Mouse (Mus musculus) kidney, embryonic 15.5 days (tissue): ENCODE measurements around the gene Trp63. TPM values are rescaled to one million over a fixed set of nuclear protein-coding genes. Genes with fewer than 3 reads are reported as not detected.

ENCODE experiments used
- ATAC-seq: fragments of 200-750 bp; cut with Nextera tagmentation; replicated peaks from 2 replicates; pipeline ENCODE4 v1.8.0; 2017; ENCODE audit warnings: moderate TSS enrichment; ENCODE audit not compliant: low FRiP score
- H3K27ac ChIP-seq: fragments of 300-500 bp; sonication (generic); 2 replicates; pipeline ENCODE4 v1.5.1; 2015; ENCODE audit warnings: mild to moderate bottlenecking, inconsistent platforms
- H3K27me3 ChIP-seq: fragments of 300-500 bp; sonication (generic); 2 replicates; pipeline ENCODE4 v1.6.1; 2015; ENCODE audit warnings: inconsistent platforms
- H3K36me3 ChIP-seq: fragments of 300-500 bp; sonication (generic); 2 replicates; pipeline ENCODE4 v1.6.1; 2015; ENCODE audit warnings: inconsistent platforms
- H3K4me1 ChIP-seq: fragments of 300-500 bp; sonication (generic); 2 replicates; pipeline ENCODE4 v1.6.1; 2015; ENCODE audit warnings: inconsistent platforms
- H3K4me2 ChIP-seq: fragments of 300-500 bp; sonication (generic); 2 replicates; pipeline ENCODE4 v1.6.1; 2015; ENCODE audit warnings: moderate library complexity, mild to moderate bottlenecking, inconsistent platforms
- H3K4me3 ChIP-seq: fragments of 300-500 bp; sonication (generic); replicated peaks from 2 replicates; pipeline ENCODE4 v1.5.1; 2015; ENCODE audit warnings: mild to moderate bottlenecking, inconsistent platforms
- H3K9ac ChIP-seq: fragments of 300-500 bp; sonication (generic); 2 replicates; pipeline ENCODE4 v1.6.1; 2015; ENCODE audit warnings: mild to moderate bottlenecking, inconsistent platforms
- H3K9me3 ChIP-seq: fragments of 300-500 bp; sonication (generic); replicated peaks from 2 replicates; pipeline ENCODE4 v1.6.1; 2016; ENCODE audit warnings: inconsistent platforms
- WGBS: fragments of 180-500 bp; shearing (Covaris S2); methylation state at CpG from one replicate; pipeline ENCODE4 v1.1.7; 2015; ENCODE audit warnings: mixed read lengths; 5-methylcytosine and 5-hydroxymethylcytosine counted together
- polyA plus RNA-seq: library from polyadenylated mRNA; unstranded; fragments of >200 nt; fragmentation: Nextera tagmentation; extraction: Ambion mirVana; gene quantifications from 2 replicates; pipeline ENCODE4 v1.2.1, GENCODE M21; 2015

Gene Trp63
- polyA plus RNA-seq, 1 experiment from 2014 or later: 1.4 TPM

- Histone ChIP-seq H3K4me3 (no peak overlapping the region), H3K4me2 (no peak overlapping the region), H3K9me3 (no peaks in the 10 kb centered on the region), H3K36me3 (no peaks in the 10 kb centered on the region), H3K9ac (no peak overlapping the region), H3K27me3 (no peaks in the 10 kb centered on the region), H3K27ac (no peak overlapping the region), H3K4me1 (no peaks in the 10 kb centered on the region)
- WGBS: 89% methylated on average over 13 of the region's 13 CpGs
- no peak for ATAC-seq
Measured at GRCm38 (mm10) chr16:25843625-25844024, 160.1 kb downstream of the Trp63 start.

- H3K27ac ChIP-seq: no peak overlapping the region
- no peak for ATAC-seq
- H3K4me3 ChIP-seq: no peak overlapping the region
- H3K9me3 ChIP-seq: no peaks in the 10 kb centered on the region
- no peaks in the 10 kb centered on the region for H3K27me3 ChIP-seq
- H3K4me1 ChIP-seq: no peaks in the 10 kb centered on the region
- no peaks in the 10 kb centered on the region for H3K36me3 ChIP-seq
- H3K9ac ChIP-seq: no peak overlapping the region
- H3K4me2 ChIP-seq: no peak overlapping the region
- WGBS: 94% methylated on average over 5 of the region's 5 CpGs
Measured at GRCm38 (mm10) chr16:25846611-25847010, 163.0 kb downstream of the Trp63 start.

DNA sequence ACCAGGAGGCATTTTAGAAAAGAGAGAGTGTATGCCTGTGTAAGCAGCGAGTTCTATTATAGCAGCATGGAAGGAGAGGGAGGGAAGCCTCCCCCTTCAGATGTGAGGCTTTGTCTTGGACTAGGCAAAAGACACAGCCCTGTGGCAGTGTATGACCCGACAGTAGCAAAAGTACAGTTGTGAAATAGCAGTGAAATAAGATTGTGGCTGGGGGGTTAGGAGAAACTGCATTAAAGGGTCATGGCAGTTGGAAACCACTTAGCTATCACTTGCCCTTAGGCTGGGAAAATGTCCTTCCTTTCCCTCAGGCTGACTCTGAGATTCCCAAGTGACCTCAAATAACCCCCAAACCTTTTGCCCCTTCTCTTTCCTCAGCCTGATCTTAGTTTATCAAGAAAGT lies 164.9 kb downstream of the Trp63 start:
- H3K36me3 ChIP-seq: no peaks in the 10 kb centered on the region
- H3K4me1 ChIP-seq: no peaks in the 10 kb centered on the region
- H3K27me3 ChIP-seq: no peaks in the 10 kb centered on the region
- no peak overlapping the region for H3K9ac ChIP-seq
- 60% methylated on average over 2 of the region's 2 CpGs for WGBS
- H3K27ac ChIP-seq: no peak overlapping the region
- H3K4me2 ChIP-seq: no peak overlapping the region
- no peak overlapping the region for H3K4me3 ChIP-seq
- no peaks in the 10 kb centered on the region for H3K9me3 ChIP-seq
- ATAC-seq: no peak

- ATAC-seq: no peak
- H3K4me1 ChIP-seq: no peaks in the 10 kb centered on the region
- H3K4me2 ChIP-seq: no peak overlapping the region
- H3K27ac ChIP-seq: no peak overlapping the region
- H3K4me3 ChIP-seq: no peak overlapping the region
- H3K27me3 ChIP-seq: no peaks in the 10 kb centered on the region
- no peak overlapping the region for H3K9ac ChIP-seq
- H3K9me3 ChIP-seq: no peaks in the 10 kb centered on the region
- H3K36me3 ChIP-seq: no peaks in the 10 kb centered on the region
- WGBS: 68% methylated on average over 13 of the region's 13 CpGs
Measured at GRCm38 (mm10) chr16:25849593-25850464, 166.3 kb downstream of the Trp63 start.

- Histone ChIP-seq H3K27me3 (no peaks in the 10 kb centered on the region), H3K4me1 (no peaks in the 10 kb centered on the region), H3K36me3 (no peaks in the 10 kb centered on the region), H3K9ac (no peak overlapping the region), H3K4me3 (no peak overlapping the region), H3K27ac (no peak overlapping the region), H3K9me3 (no peaks in the 10 kb centered on the region), H3K4me2 (no peak overlapping the region)
- 88% methylated on average over 8 of the region's 8 CpGs for WGBS
- ATAC-seq: no peak
Measured at GRCm38 (mm10) chr16:25860731-25861505, 177.4 kb downstream of the Trp63 start.

GRCm38 (mm10) chr16:25865096-25865869 lies 181.7 kb downstream of the Trp63 start:
- H3K27ac ChIP-seq: no peak overlapping the region
- H3K9ac ChIP-seq: no peak overlapping the region
- no peaks in the 10 kb centered on the region for H3K36me3 ChIP-seq
- no peak for ATAC-seq
- no peaks in the 10 kb centered on the region for H3K9me3 ChIP-seq
- 65% methylated on average over 7 of the region's 7 CpGs for WGBS
- H3K27me3 ChIP-seq: no peaks in the 10 kb centered on the region
- no peaks in the 10 kb centered on the region for H3K4me1 ChIP-seq
- H3K4me2 ChIP-seq: no peak overlapping the region
- H3K4me3 ChIP-seq: no peak overlapping the region

GRCm38 (mm10) chr16:25871503-25871902 lies 187.9 kb downstream of the Trp63 start:
- Histone ChIP-seq H3K4me3 (no peak overlapping the region), H3K36me3 (no peaks in the 10 kb centered on the region), H3K9ac (no peak overlapping the region), H3K4me2 (no peak overlapping the region), H3K4me1 (no peaks in the 10 kb centered on the region), H3K27ac (no peak overlapping the region), H3K27me3 (no peaks in the 10 kb centered on the region), H3K9me3 (no peaks in the 10 kb centered on the region)
- no peak for ATAC-seq
- 89% methylated on average over 1 of the region's 1 CpGs for WGBS

- Histone ChIP-seq H3K27ac (no peak overlapping the region), H3K27me3 (no peaks in the 10 kb centered on the region), H3K4me3 (no peak overlapping the region), H3K4me1 (no peaks in the 10 kb centered on the region), H3K36me3 (no peaks in the 10 kb centered on the region), H3K9ac (no peak overlapping the region), H3K9me3 (no peaks in the 10 kb centered on the region), H3K4me2 (no peak overlapping the region)
- ATAC-seq: no peak
- 85% methylated on average over 2 of the region's 2 CpGs for WGBS
Measured at GRCm38 (mm10) chr16:25875681-25876080, 192.1 kb downstream of the Trp63 start.

- no peak overlapping the region for H3K9ac ChIP-seq
- 71% methylated on average over 7 of the region's 7 CpGs for WGBS
- no peaks in the 10 kb centered on the region for H3K36me3 ChIP-seq
- no peaks in the 10 kb centered on the region for H3K9me3 ChIP-seq
- H3K4me3 ChIP-seq: no peak overlapping the region
- ATAC-seq: 0 out of 2 replicates have a peak, but pooled peaks have one; percentile 25
- H3K4me2 ChIP-seq: no peak overlapping the region
- no peaks in the 10 kb centered on the region for H3K4me1 ChIP-seq
- H3K27me3 ChIP-seq: no peaks in the 10 kb centered on the region
- H3K27ac ChIP-seq: no peak overlapping the region
Measured at GRCm38 (mm10) chr16:25877416-25877965, 193.9 kb downstream of the Trp63 start.

DNA sequence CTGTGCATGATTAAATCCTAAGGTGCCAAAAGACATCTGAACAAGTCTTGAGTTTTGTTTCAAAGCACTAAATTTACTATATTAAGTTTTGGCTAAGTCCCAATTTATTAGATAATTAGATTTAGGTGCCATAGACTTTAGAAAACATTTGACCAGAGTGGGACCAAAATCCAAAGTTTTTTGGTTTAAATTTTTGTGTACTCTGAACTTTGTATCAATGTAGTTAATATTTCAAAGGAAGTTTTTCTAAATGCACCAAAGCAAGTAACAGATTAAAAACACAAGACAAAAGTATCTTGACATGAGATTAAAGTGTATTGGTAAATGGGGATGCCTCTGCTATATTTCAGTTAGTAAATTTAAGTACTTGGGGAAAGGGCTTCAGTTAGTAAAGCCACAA lies 194.6 kb downstream of the Trp63 start:
- Histone ChIP-seq H3K4me1 (no peaks in the 10 kb centered on the region), H3K4me2 (no peak overlapping the region), H3K27me3 (no peaks in the 10 kb centered on the region), H3K36me3 (no peaks in the 10 kb centered on the region), H3K27ac (no peak overlapping the region), H3K9ac (no peak overlapping the region), H3K4me3 (no peak overlapping the region), H3K9me3 (no peaks in the 10 kb centered on the region)
- no peak for ATAC-seq

- Histone ChIP-seq H3K27ac (no peak overlapping the region), H3K9ac (no peak overlapping the region), H3K36me3 (no peaks in the 10 kb centered on the region), H3K4me3 (no peak overlapping the region), H3K4me2 (no peak overlapping the region), H3K4me1 (no peaks in the 10 kb centered on the region), H3K27me3 (no peaks in the 10 kb centered on the region), H3K9me3 (no peaks in the 10 kb centered on the region)
- no peak for ATAC-seq
- WGBS: 77% methylated on average over 4 of the region's 4 CpGs
Measured at GRCm38 (mm10) chr16:25899071-25899470, 215.5 kb downstream of the Trp63 start.

DNA sequence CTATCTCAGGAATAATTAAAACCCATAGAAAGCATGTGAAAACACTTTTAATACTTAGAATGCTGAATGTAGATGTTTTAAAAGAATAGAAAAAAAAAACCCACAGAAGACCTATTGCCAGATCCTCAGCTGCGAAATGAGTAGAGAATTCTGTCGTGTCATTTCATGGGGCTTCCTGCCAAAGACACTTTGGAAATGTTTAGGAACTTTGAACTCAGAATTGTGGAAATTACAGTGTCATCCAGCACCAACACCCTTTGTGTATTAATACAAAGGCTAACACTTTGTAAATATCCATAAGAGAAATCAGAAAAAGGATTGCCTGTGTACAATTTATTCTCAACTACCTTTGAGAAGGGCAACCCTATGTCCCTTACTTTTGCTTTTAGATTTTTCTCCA lies 216.1 kb downstream of the Trp63 start:
- H3K4me1 ChIP-seq: no peaks in the 10 kb centered on the region
- H3K27ac ChIP-seq: no peak overlapping the region
- WGBS: 88% methylated on average over 2 of the region's 2 CpGs
- H3K9me3 ChIP-seq: no peaks in the 10 kb centered on the region
- no peak overlapping the region for H3K9ac ChIP-seq
- H3K4me2 ChIP-seq: no peak overlapping the region
- H3K4me3 ChIP-seq: no peak overlapping the region
- no peaks in the 10 kb centered on the region for H3K36me3 ChIP-seq
- ATAC-seq: no peak
- no peaks in the 10 kb centered on the region for H3K27me3 ChIP-seq
